Mouse (Mus musculus): ENCODE results near the gene Pla2g4a. TPM values are rescaled to one million over a fixed set of nuclear protein-coding genes. Genes with fewer than 3 reads are reported as not detected.

Pla2g4a gene
- polyA plus RNA-seq, 1 experiment from 2014 or later: 11.0 TPM

GRCm38 (mm10) chr1:149952050-149952449, 9.0 kb downstream of the Pla2g4a start:
- Histone ChIP-seq H3K4me2 (no peak overlapping the region), H3K27me3 (no peaks in the 10 kb centered on the region), H3K27ac (no peak overlapping the region), H3K4me3 (replicated peaks) (no peak overlapping the region), H3K9me3 (replicated peaks) (no peaks in the 10 kb centered on the region), H3K4me1 (replicated peaks) (peaks cover 32% of the 10 kb centered on the region), H3K36me3 (no peaks in the 10 kb centered on the region), H3K9ac (no peak overlapping the region)
- DNase-seq: no peak
- ATAC-seq (ENCODE audit: low read depth): no peak

- 46% methylated on average over 3 of the region's 3 CpGs for WGBS (ENCODE audit: insufficient replicate concordance)
- Histone ChIP-seq H3K4me1 (replicated peaks) (peaks cover 28% of the 10 kb centered on the region), H3K27ac (no peak overlapping the region), H3K36me3 (no peaks in the 10 kb centered on the region), H3K9me3 (replicated peaks) (no peaks in the 10 kb centered on the region), H3K27me3 (no peaks in the 10 kb centered on the region), H3K9ac (no peak overlapping the region), H3K4me2 (no peak overlapping the region), H3K4me3 (replicated peaks) (no peak overlapping the region)
- DNase-seq (no peak), ATAC-seq (ENCODE audit: low read depth) (no peak)
Measured at GRCm38 (mm10) chr1:149950656-149951055, 10.4 kb downstream of the Pla2g4a start.

GRCm38 (mm10) chr1:149950254-149950653, 10.8 kb downstream of the Pla2g4a start:
- no peaks in the 10 kb centered on the region for H3K27me3 ChIP-seq
- H3K36me3 ChIP-seq: no peaks in the 10 kb centered on the region
- ATAC-seq (ENCODE audit: low read depth) (no peak), DNase-seq (no peak)
- H3K9me3 ChIP-seq (replicated peaks): no peaks in the 10 kb centered on the region
- H3K27ac ChIP-seq: no peak overlapping the region
- H3K9ac ChIP-seq: no peak overlapping the region
- peaks cover 25% of the 10 kb centered on the region for H3K4me1 ChIP-seq (replicated peaks)
- WGBS (ENCODE audit: insufficient replicate concordance): 77% methylated on average over 1 of the region's 1 CpGs
- no peak overlapping the region for H3K4me3 ChIP-seq (replicated peaks)
- H3K4me2 ChIP-seq: no peak overlapping the region

GRCm38 (mm10) chr1:149949334-149949733, 11.8 kb downstream of the Pla2g4a start:
- 69% methylated on average over 1 of the region's 1 CpGs for WGBS (ENCODE audit: insufficient replicate concordance)
- H3K9ac ChIP-seq: no peak overlapping the region
- no peak overlapping the region for H3K4me2 ChIP-seq
- no peak for DNase-seq
- no peak overlapping the region for H3K27ac ChIP-seq
- H3K36me3 ChIP-seq: no peaks in the 10 kb centered on the region
- H3K4me3 ChIP-seq (replicated peaks): no peak overlapping the region
- no peaks in the 10 kb centered on the region for H3K27me3 ChIP-seq
- no peaks in the 10 kb centered on the region for H3K9me3 ChIP-seq (replicated peaks)
- no peak for ATAC-seq (ENCODE audit: low read depth)
- H3K4me1 ChIP-seq (replicated peaks): peaks cover 25% of the 10 kb centered on the region

- H3K27me3 ChIP-seq: no peaks in the 10 kb centered on the region
Measured at GRCm38 (mm10) chr1:149948066-149948825, 12.8 kb downstream of the Pla2g4a start.

GRCm38 (mm10) chr1:149946993-149947392, 14.1 kb downstream of the Pla2g4a start:
- WGBS (ENCODE audit: insufficient replicate concordance): 36% methylated on average over 5 of the region's 5 CpGs
- DNase-seq (no peak), ATAC-seq (ENCODE audit: low read depth) (peak; percentile 41)
- Histone ChIP-seq H3K9ac (no peak overlapping the region), H3K4me1 (replicated peaks) (peaks cover 23% of the 10 kb centered on the region), H3K4me3 (replicated peaks) (no peak overlapping the region), H3K36me3 (no peaks in the 10 kb centered on the region), H3K27ac (no peak overlapping the region; the same call in 1 of the 2 replicates), H3K9me3 (replicated peaks) (no peaks in the 10 kb centered on the region), H3K4me2 (no peak overlapping the region), H3K27me3 (no peaks in the 10 kb centered on the region)

More at GRCm38 (mm10) chr1:149948066-149948825, 12.8 kb downstream of the Pla2g4a start:
- no peaks in the 10 kb centered on the region for H3K36me3 ChIP-seq
- no peaks in the 10 kb centered on the region for H3K9me3 ChIP-seq (replicated peaks)
- ATAC-seq (ENCODE audit: low read depth) (peak; percentile 70), DNase-seq (no peak)
- no peak overlapping the region for H3K9ac ChIP-seq
- H3K4me3 ChIP-seq (replicated peaks): no peak overlapping the region
- WGBS (ENCODE audit: insufficient replicate concordance): 32% methylated on average over 8 of the region's 8 CpGs
- no peak overlapping the region for H3K4me2 ChIP-seq
- H3K27ac ChIP-seq: peak overlapping the region; percentile 29; the same call in 1 of the 2 replicates
- peaks cover 23% of the 10 kb centered on the region for H3K4me1 ChIP-seq (replicated peaks)

GRCm38 (mm10) chr1:149946432-149946831, 14.7 kb downstream of the Pla2g4a start:
- Histone ChIP-seq H3K27ac (no peak overlapping the region), H3K4me1 (replicated peaks) (peaks cover 23% of the 10 kb centered on the region), H3K27me3 (no peaks in the 10 kb centered on the region), H3K9ac (no peak overlapping the region), H3K4me3 (replicated peaks) (no peak overlapping the region), H3K4me2 (no peak overlapping the region), H3K9me3 (replicated peaks) (no peaks in the 10 kb centered on the region), H3K36me3 (no peaks in the 10 kb centered on the region)
- DNase-seq (no peak), ATAC-seq (ENCODE audit: low read depth) (no peak)
- WGBS (ENCODE audit: insufficient replicate concordance): 46% methylated on average over 3 of the region's 3 CpGs

GRCm38 (mm10) chr1:149943611-149944010, 17.5 kb downstream of the Pla2g4a start:
- DNase-seq (no peak), ATAC-seq (ENCODE audit: low read depth) (no peak)
- Histone ChIP-seq H3K9ac (no peak overlapping the region), H3K9me3 (replicated peaks) (no peaks in the 10 kb centered on the region), H3K36me3 (no peaks in the 10 kb centered on the region), H3K4me2 (no peak overlapping the region), H3K27me3 (no peaks in the 10 kb centered on the region), H3K4me1 (replicated peaks) (peaks cover 32% of the 10 kb centered on the region), H3K27ac (no peak overlapping the region), H3K4me3 (replicated peaks) (no peak overlapping the region)
- 30% methylated on average over 2 of the region's 2 CpGs for WGBS (ENCODE audit: insufficient replicate concordance)

- 13% methylated on average over 1 of the region's 1 CpGs for WGBS (ENCODE audit: insufficient replicate concordance)
- H3K9me3 ChIP-seq (replicated peaks): no peaks in the 10 kb centered on the region
- H3K27ac ChIP-seq: no peak overlapping the region
- ATAC-seq (ENCODE audit: low read depth) (no peak), DNase-seq (no peak)
- H3K36me3 ChIP-seq: no peaks in the 10 kb centered on the region
- H3K4me2 ChIP-seq: no peak overlapping the region
- no peak overlapping the region for H3K4me3 ChIP-seq (replicated peaks)
- H3K9ac ChIP-seq: no peak overlapping the region
- peaks cover 30% of the 10 kb centered on the region for H3K4me1 ChIP-seq (replicated peaks)
- H3K27me3 ChIP-seq: no peaks in the 10 kb centered on the region
Measured at GRCm38 (mm10) chr1:149940301-149940700, 20.8 kb downstream of the Pla2g4a start.

- H3K9me3 ChIP-seq (replicated peaks): no peaks in the 10 kb centered on the region
Measured at GRCm38 (mm10) chr1:149939261-149940032, 21.6 kb downstream of the Pla2g4a start.

GRCm38 (mm10) chr1:149937825-149938224, 23.3 kb downstream of the Pla2g4a start:
- DNase-seq: no peak
- no peaks in the 10 kb centered on the region for H3K27me3 ChIP-seq
- H3K4me3 ChIP-seq (replicated peaks): no peak overlapping the region
- peaks cover 30% of the 10 kb centered on the region for H3K4me1 ChIP-seq (replicated peaks)
- H3K36me3 ChIP-seq: no peaks in the 10 kb centered on the region
- no peak overlapping the region for H3K27ac ChIP-seq
- no peaks in the 10 kb centered on the region for H3K9me3 ChIP-seq (replicated peaks)
- H3K9ac ChIP-seq: no peak overlapping the region
- 14% methylated on average over 4 of the region's 4 CpGs for whole genome bisulfite sequencing (ENCODE audit: insufficient replicate concordance)
- no peak overlapping the region for H3K4me2 ChIP-seq
- peak; percentile 72 for ATAC-seq (ENCODE audit: low read depth)

More at GRCm38 (mm10) chr1:149939261-149940032, 21.6 kb downstream of the Pla2g4a start:
- ATAC-seq (ENCODE audit: low read depth) (no peak), DNase-seq (no peak)
- 22% methylated on average over 9 of the region's 9 CpGs for WGBS (ENCODE audit: insufficient replicate concordance)
- H3K36me3 ChIP-seq: no peaks in the 10 kb centered on the region
- no peak overlapping the region for H3K4me2 ChIP-seq
- no peak overlapping the region for H3K4me3 ChIP-seq (replicated peaks)
- H3K4me1 ChIP-seq (replicated peaks): peaks cover 30% of the 10 kb centered on the region
- H3K9ac ChIP-seq: no peak overlapping the region
- no peaks in the 10 kb centered on the region for H3K27me3 ChIP-seq
- no peak overlapping the region for H3K27ac ChIP-seq
